Mouse (Mus musculus) heart, embryonic 11.5 days (tissue): ENCODE measurements around the gene Trim8. TPM values are rescaled to one million over a fixed set of nuclear protein-coding genes. Genes with fewer than 3 reads are reported as not detected.

ENCODE experiments used
- ATAC-seq: fragments of 200-750 bp; cut with Nextera tagmentation; replicated peaks from 2 replicates; pipeline ENCODE4 v1.8.0; 2017; ENCODE audit warnings: moderate library complexity; ENCODE audit not compliant: insufficient number of reproducible peaks, low FRiP score, low TSS enrichment
- H3K27ac ChIP-seq: fragments of 300-500 bp; sonication (generic); 2 replicates; pipeline ENCODE4 v1.5.1; 2014; ENCODE audit warnings: mild to moderate bottlenecking, low read depth, low read length
- H3K27me3 ChIP-seq: fragments of 300-500 bp; sonication (generic); 2 replicates; pipeline ENCODE4 v1.6.1; 2014; ENCODE audit warnings: mild to moderate bottlenecking, low read length, mixed read lengths; ENCODE audit not compliant: control insufficient read depth, insufficient read depth
- H3K36me3 ChIP-seq: fragments of 300-500 bp; sonication (generic); 2 replicates; pipeline ENCODE4 v1.6.1; 2014; ENCODE audit warnings: mild to moderate bottlenecking, low read length, moderate library complexity, mixed read lengths; ENCODE audit not compliant: control insufficient read depth, insufficient read depth
- H3K4me1 ChIP-seq: fragments of 300-500 bp; sonication (generic); 2 replicates; pipeline ENCODE4 v1.6.1; 2014; ENCODE audit warnings: low read length; ENCODE audit not compliant: control insufficient read depth, insufficient read depth
- H3K4me2 ChIP-seq: fragments of 300-500 bp; sonication (generic); 2 replicates; pipeline ENCODE4 v1.6.1; 2014; ENCODE audit warnings: mild to moderate bottlenecking, moderate library complexity
- H3K4me3 ChIP-seq: fragments of 300-500 bp; sonication (generic); 2 replicates; pipeline ENCODE4 v1.5.1; 2014; ENCODE audit warnings: low read depth, low read length
- H3K9ac ChIP-seq: fragments of 300-500 bp; sonication (generic); 2 replicates; pipeline ENCODE4 v1.6.1; 2014; ENCODE audit warnings: mild to moderate bottlenecking, low read depth, low read length, moderate library complexity
- H3K9me3 ChIP-seq: fragments of 300-500 bp; sonication (generic); replicated peaks from 2 replicates; pipeline ENCODE4 v1.6.1; 2016; ENCODE audit warnings: low read length; ENCODE audit not compliant: control insufficient read depth
- WGBS: fragments of 180-500 bp; shearing (Covaris S2); extraction: QIAGEN DNeasy Blood & Tissue Kit; methylation state at CpG from one replicate; pipeline ENCODE4 v1.1.7; 2014; ENCODE audit not compliant: insufficient replicate concordance; 5-methylcytosine and 5-hydroxymethylcytosine counted together
- polyA plus RNA-seq: library from polyadenylated mRNA; unstranded; fragments of >200 nt; fragmentation: Nextera tagmentation; extraction: Ambion mirVana; gene quantifications from 2 replicates; pipeline ENCODE4 v1.2.1, GENCODE M21; 2014

The Trim8 gene
- polyA plus RNA-seq, 1 experiment from 2014 or later, result 18.6 TPM

DNA sequence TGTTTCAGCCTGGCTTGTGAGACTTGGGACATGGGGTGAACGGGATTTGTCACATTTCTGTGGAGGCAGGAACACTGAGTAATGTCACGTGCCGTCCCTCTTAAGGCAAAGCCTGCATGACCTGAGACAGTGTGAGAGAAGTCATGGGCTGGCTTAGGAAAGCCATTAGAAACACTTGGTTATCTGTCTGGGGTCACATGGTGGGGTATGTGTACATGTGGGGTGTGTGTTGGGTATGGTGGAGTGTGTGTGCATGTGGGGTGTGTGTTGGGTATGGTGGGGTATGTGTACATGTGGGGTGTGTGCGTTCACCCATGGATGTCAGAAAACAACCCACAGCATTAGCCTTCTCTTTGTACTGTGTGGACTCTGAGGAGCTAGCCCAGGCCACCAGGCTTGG lies 48.9 kb downstream of the Trim8 start:
- Histone ChIP-seq H3K9me3 (no peaks in the 10 kb centered on the region), H3K9ac (no peak overlapping the region), H3K4me2 (no peak overlapping the region), H3K27me3 (no peaks in the 10 kb centered on the region), H3K4me1 (peaks cover 6% of the 10 kb centered on the region; the same call in 1 of the 2 replicates), H3K4me3 (no peak overlapping the region), H3K36me3 (peaks cover 16% of the 10 kb centered on the region), H3K27ac (no peak overlapping the region)
- ATAC-seq, result no peak
- 89% methylated on average over 4 of the region's 4 CpGs for WGBS

DNA sequence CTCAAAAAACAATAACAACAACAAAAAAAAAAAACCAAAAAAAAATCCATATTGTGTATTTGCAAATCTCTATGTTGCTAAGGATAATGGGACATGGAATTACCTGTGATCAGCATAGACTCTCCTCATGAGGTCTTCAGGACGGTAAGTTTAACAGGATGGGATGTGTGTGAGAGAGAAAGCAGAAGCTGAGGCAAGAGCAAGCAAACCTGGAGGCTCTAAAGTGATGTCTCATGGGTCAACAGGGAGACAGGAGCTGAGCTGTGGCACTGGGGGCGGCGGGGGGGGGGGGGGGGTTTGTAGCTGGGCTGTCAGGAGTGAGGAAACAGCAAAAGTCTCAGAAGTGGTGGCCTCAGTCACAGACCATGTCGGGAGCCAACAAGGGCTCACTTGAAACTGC lies 51.0 kb downstream of the Trim8 start:
- peaks cover 16% of the 10 kb centered on the region for H3K36me3 ChIP-seq
- no peak overlapping the region for H3K9ac ChIP-seq
- H3K4me3 ChIP-seq, result no peak overlapping the region
- ATAC-seq, result no peak
- WGBS, result 80% methylated on average over 4 of the region's 4 CpGs
- H3K27ac ChIP-seq, result no peak overlapping the region
- peaks cover 6% of the 10 kb centered on the region; the same call in 1 of the 2 replicates for H3K4me1 ChIP-seq
- no peaks in the 10 kb centered on the region for H3K9me3 ChIP-seq
- H3K4me2 ChIP-seq, result no peak overlapping the region
- no peaks in the 10 kb centered on the region for H3K27me3 ChIP-seq

GRCm38 (mm10) chr19:46553541-46553955 lies 52.0 kb downstream of the Trim8 start:
- H3K36me3 ChIP-seq, result peaks cover 16% of the 10 kb centered on the region
- no peak overlapping the region; the same call in 1 of the 2 replicates for H3K9ac ChIP-seq
- no peak overlapping the region for H3K4me3 ChIP-seq
- H3K27me3 ChIP-seq, result no peaks in the 10 kb centered on the region
- peak overlapping the region; percentile 46; the same call in 1 of the 2 replicates for H3K27ac ChIP-seq
- 39% methylated on average over 11 of the region's 11 CpGs for WGBS
- peak overlapping the region; percentile 16; the same call in 1 of the 2 replicates for H3K4me2 ChIP-seq
- H3K4me1 ChIP-seq, result peaks cover 6% of the 10 kb centered on the region; the same call in 1 of the 2 replicates
- no peak for ATAC-seq
- no peaks in the 10 kb centered on the region for H3K9me3 ChIP-seq

DNA sequence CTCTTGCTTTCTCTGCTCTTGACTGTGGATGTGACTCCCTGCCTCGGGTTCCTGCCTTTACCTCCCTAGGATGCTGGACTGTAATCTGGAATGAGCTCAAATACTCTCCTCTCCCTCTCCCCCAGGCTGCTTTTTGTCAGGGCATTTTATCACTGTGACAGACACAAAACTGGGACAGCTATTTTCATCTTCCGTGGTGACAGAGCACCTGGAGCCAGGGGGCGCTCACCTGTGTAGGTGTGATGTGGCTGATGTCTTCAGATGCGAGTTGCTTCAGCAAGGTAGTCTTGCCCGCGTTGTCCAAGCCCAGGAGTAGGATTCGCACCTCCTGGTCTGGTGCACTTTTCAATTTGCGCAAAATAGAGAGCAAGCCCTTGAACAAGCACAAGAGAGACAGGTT lies 56.5 kb downstream of the Trim8 start:
- Histone ChIP-seq H3K27ac (no peak overlapping the region), H3K4me3 (no peak overlapping the region)

DNA sequence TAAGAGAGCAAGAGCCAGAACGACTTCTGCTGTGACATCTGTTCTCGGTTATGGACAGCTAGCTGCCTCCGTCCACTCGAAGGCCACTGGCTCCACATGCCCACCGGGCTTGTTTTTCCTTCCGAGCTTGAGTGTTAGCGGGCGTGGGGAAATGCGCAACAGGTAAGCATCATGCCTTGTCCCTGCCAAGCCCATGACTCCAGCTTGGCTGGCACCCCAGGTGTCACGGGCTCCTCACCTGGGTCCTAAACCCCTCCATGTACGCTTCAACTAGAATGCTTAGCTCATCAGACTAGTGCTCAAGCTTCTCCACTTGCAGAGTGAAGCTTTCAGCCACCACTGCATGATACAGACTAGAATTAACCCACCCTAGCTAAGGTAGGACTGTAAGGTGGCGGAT lies 57.1 kb downstream of the Trim8 start:
- H3K4me2 ChIP-seq, result no peak overlapping the region
- H3K27me3 ChIP-seq, result no peaks in the 10 kb centered on the region
- no peaks in the 10 kb centered on the region for H3K36me3 ChIP-seq
- no peaks in the 10 kb centered on the region for H3K9me3 ChIP-seq
- ATAC-seq, result no peak
- H3K4me3 ChIP-seq, result no peak overlapping the region
- WGBS, result 63% methylated on average over 12 of the region's 12 CpGs
- no peak overlapping the region for H3K27ac ChIP-seq
- H3K4me1 ChIP-seq, result peaks cover 13% of the 10 kb centered on the region
- H3K9ac ChIP-seq, result no peak overlapping the region

More for the DNA sequence above, 56.5 kb downstream of the Trim8 start:
- Histone ChIP-seq H3K27me3 (no peaks in the 10 kb centered on the region), H3K9me3 (no peaks in the 10 kb centered on the region), H3K4me1 (peaks cover 12% of the 10 kb centered on the region), H3K9ac (no peak overlapping the region), H3K4me2 (no peak overlapping the region), H3K36me3 (no peaks in the 10 kb centered on the region)
- 74% methylated on average over 8 of the region's 8 CpGs for WGBS
- ATAC-seq, result no peak

GRCm38 (mm10) chr19:46562132-46562531 lies 60.6 kb downstream of the Trim8 start:
- ATAC-seq, result no peak
- WGBS, result 43% methylated on average over 1 of the region's 1 CpGs
- no peak overlapping the region for H3K4me2 ChIP-seq
- no peaks in the 10 kb centered on the region for H3K9me3 ChIP-seq
- no peaks in the 10 kb centered on the region for H3K36me3 ChIP-seq
- no peak overlapping the region for H3K4me3 ChIP-seq
- no peak overlapping the region for H3K9ac ChIP-seq
- H3K4me1 ChIP-seq, result peaks cover 17% of the 10 kb centered on the region
- no peaks in the 10 kb centered on the region for H3K27me3 ChIP-seq
- H3K27ac ChIP-seq, result no peak overlapping the region

GRCm38 (mm10) chr19:46562581-46563515 lies 61.3 kb downstream of the Trim8 start:
- H3K4me2 ChIP-seq, result 0 out of 2 replicates have a peak overlapping the region, but pooled peaks have one; percentile 6
- no peak overlapping the region for H3K4me3 ChIP-seq
- H3K27me3 ChIP-seq, result no peaks in the 10 kb centered on the region
- H3K9me3 ChIP-seq, result no peaks in the 10 kb centered on the region
- peak overlapping the region; percentile 10; the same call in 1 of the 2 replicates for H3K27ac ChIP-seq
- peaks cover 17% of the 10 kb centered on the region for H3K4me1 ChIP-seq
- WGBS, result 70% methylated on average over 14 of the region's 14 CpGs
- no peaks in the 10 kb centered on the region; the same call in 1 of the 2 replicates for H3K36me3 ChIP-seq
- H3K9ac ChIP-seq, result no peak overlapping the region
- no peak for ATAC-seq

DNA sequence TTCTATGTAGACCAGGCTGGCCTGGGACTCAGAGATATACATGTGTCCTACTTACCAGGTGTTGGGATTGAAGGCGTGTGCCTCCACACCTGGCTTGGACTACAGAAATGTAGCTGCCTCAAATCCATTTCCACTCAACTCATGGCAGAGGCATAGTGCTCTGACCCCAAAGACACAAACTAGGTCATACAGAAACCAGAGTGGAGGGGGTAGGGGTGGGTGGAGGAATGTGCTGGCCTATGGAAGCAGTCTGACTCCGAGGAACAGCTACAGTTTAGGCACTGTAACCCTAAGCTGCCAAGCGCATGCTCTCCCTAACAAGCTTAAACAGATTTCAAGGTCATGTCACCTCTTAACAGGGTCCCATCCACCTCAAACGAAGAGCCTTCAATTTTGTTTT lies 62.1 kb downstream of the Trim8 start:
- no peak for ATAC-seq
- H3K4me1 ChIP-seq, result peaks cover 17% of the 10 kb centered on the region
- H3K36me3 ChIP-seq, result no peaks in the 10 kb centered on the region; the same call in 1 of the 2 replicates
- H3K9ac ChIP-seq, result no peak overlapping the region
- no peaks in the 10 kb centered on the region for H3K27me3 ChIP-seq
- 67% methylated on average over 4 of the region's 4 CpGs for WGBS
- H3K4me3 ChIP-seq, result no peak overlapping the region
- 0 out of 2 replicates have a peak overlapping the region, but pooled peaks have one; percentile 50 for H3K27ac ChIP-seq
- H3K4me2 ChIP-seq, result no peak overlapping the region
- no peaks in the 10 kb centered on the region for H3K9me3 ChIP-seq
